Mouse (Mus musculus) intestine, embryonic 14.5 days (tissue): ENCODE results near the gene Gdpd2. TPM values are rescaled to one million over a fixed set of nuclear protein-coding genes. Genes with fewer than 3 reads are reported as not detected.

Experiments used
- ATAC-seq: fragments of 200-750 bp; cut with Nextera tagmentation; replicated peaks from 2 replicates; pipeline ENCODE4 v1.8.0; 2017; ENCODE audit warnings: low read depth, moderate number of reproducible peaks, moderate TSS enrichment, moderate library complexity; ENCODE audit not compliant: low FRiP score, low TSS enrichment
- DNase-seq: peaks from one replicate; pipeline ENCODE4 v3.0.0-alpha.2; 2018; ENCODE audit warnings: low spot score
- H3K27ac ChIP-seq: fragments of 300-500 bp; sonication (generic); 2 replicates; pipeline ENCODE4 v1.5.1; 2014; ENCODE audit warnings: low read depth, mild to moderate bottlenecking, control low read depth
- H3K27me3 ChIP-seq: fragments of 300-500 bp; sonication (generic); replicated peaks from 2 replicates; pipeline ENCODE4 v1.6.1; 2014; ENCODE audit warnings: low read length, control low read depth; ENCODE audit not compliant: control insufficient read depth, insufficient read depth
- H3K36me3 ChIP-seq: fragments of 300-500 bp; sonication (generic); 2 replicates; pipeline ENCODE4 v1.6.1; 2014; ENCODE audit warnings: low read length, control low read depth; ENCODE audit not compliant: control insufficient read depth, insufficient read depth
- H3K4me1 ChIP-seq: fragments of 300-500 bp; sonication (generic); replicated peaks from 2 replicates; pipeline ENCODE4 v1.6.1; 2014; ENCODE audit warnings: low read length, control low read depth, mixed read lengths; ENCODE audit not compliant: control insufficient read depth, insufficient read depth
- H3K4me2 ChIP-seq: fragments of 300-500 bp; sonication (generic); 2 replicates; pipeline ENCODE4 v1.6.1; 2014; ENCODE audit warnings: low read length
- H3K4me3 ChIP-seq: fragments of 300-500 bp; sonication (generic); 2 replicates; pipeline ENCODE4 v1.5.1; 2014; ENCODE audit warnings: low read depth, low read length, control low read depth, mixed read lengths
- H3K9ac ChIP-seq: fragments of 300-500 bp; sonication (generic); 2 replicates; pipeline ENCODE4 v1.6.1; 2014; ENCODE audit warnings: mild to moderate bottlenecking, low read length
- H3K9me3 ChIP-seq: fragments of 300-500 bp; sonication (generic); 2 replicates; pipeline ENCODE4 v1.6.1; 2016; ENCODE audit warnings: low read length, control low read depth; ENCODE audit not compliant: control insufficient read depth
- WGBS: fragments of 180-500 bp; shearing (Covaris S2); extraction: QIAGEN DNeasy Blood & Tissue Kit; methylation state at CpG from one replicate; pipeline ENCODE4 v1.1.7; 2014; 5-methylcytosine and 5-hydroxymethylcytosine counted together
- polyA plus RNA-seq: library from polyadenylated mRNA; unstranded; fragments of >200 nt; fragmentation: Nextera tagmentation; extraction: Ambion mirVana; gene quantifications from 2 replicates; pipeline ENCODE4 v1.2.1, GENCODE M21; 2014

Gdpd2 gene
- 0.16 and 0.31 TPM in 2 replicates for polyA plus RNA-seq

- no peaks in the 10 kb centered on the region for H3K9me3 ChIP-seq
- peaks cover 8% of the 10 kb centered on the region; the same call in 1 of the 2 replicates for H3K36me3 ChIP-seq
- no peaks in the 10 kb centered on the region for H3K4me1 ChIP-seq
- H3K27me3 ChIP-seq, result no peaks in the 10 kb centered on the region
- no peak within 1 kb of the TSS for H3K4me3 ChIP-seq
- no peak within 1 kb of the TSS for H3K27ac ChIP-seq
- ATAC-seq (peak; percentile 36; the same call in 1 of the 2 replicates), DNase-seq (peak; percentile 56)
- WGBS, result 20% methylated on average over 8 of the region's 8 CpGs
- H3K9ac ChIP-seq, result no peak within 1 kb of the TSS
- peak within 1 kb of the TSS; percentile 26 for H3K4me2 ChIP-seq
These were observed at the start of gene Gdpd2 for GRCm38 (mm10) chrX:100729665-100730188. Gdpd2 (plus strand) TSS chrX:100729873.

GRCm38 (mm10) chrX:100686527-100686926, 43.1 kb upstream of the Gdpd2 start:
- no peak for DNase-seq
- WGBS, result 55% methylated on average over 3 of the region's 3 CpGs
- ATAC-seq, result no peak

GRCm38 (mm10) chrX:100687360-100688032, 42.2 kb upstream of the Gdpd2 start:
- WGBS, result 88% methylated on average over 6 of the region's 6 CpGs
- Histone ChIP-seq H3K4me2 (no peak overlapping the region), H3K9me3 (no peaks in the 10 kb centered on the region), H3K27ac (no peak overlapping the region), H3K9ac (no peak overlapping the region), H3K27me3 (no peaks in the 10 kb centered on the region), H3K36me3 (peaks cover 17% of the 10 kb centered on the region), H3K4me1 (no peaks in the 10 kb centered on the region), H3K4me3 (no peak overlapping the region)
- ATAC-seq (no peak), DNase-seq (no peak)

More at GRCm38 (mm10) chrX:100686527-100686926, 43.1 kb upstream of the Gdpd2 start:
- Histone ChIP-seq H3K9me3 (no peaks in the 10 kb centered on the region), H3K4me3 (no peak overlapping the region), H3K27ac (no peak overlapping the region), H3K4me1 (no peaks in the 10 kb centered on the region), H3K27me3 (no peaks in the 10 kb centered on the region), H3K9ac (no peak overlapping the region), H3K36me3 (peaks cover 13% of the 10 kb centered on the region), H3K4me2 (no peak overlapping the region)

- no peaks in the 10 kb centered on the region for H3K9me3 ChIP-seq
- no peak overlapping the region for H3K9ac ChIP-seq
- no peak overlapping the region for H3K27ac ChIP-seq
- H3K4me2 ChIP-seq, result no peak overlapping the region
- no peak for DNase-seq
- H3K4me3 ChIP-seq, result no peak overlapping the region
- WGBS, result 83% methylated on average over 5 of the region's 5 CpGs
- no peaks in the 10 kb centered on the region for H3K27me3 ChIP-seq
- H3K4me1 ChIP-seq, result no peaks in the 10 kb centered on the region
- H3K36me3 ChIP-seq, result peaks cover 21% of the 10 kb centered on the region
- ATAC-seq, result no peak
These were observed 41.7 kb upstream of the Gdpd2 start for GRCm38 (mm10) chrX:100688033-100688370.

- Histone ChIP-seq H3K4me3 (no peak overlapping the region), H3K9me3 (no peaks in the 10 kb centered on the region), H3K27me3 (no peaks in the 10 kb centered on the region), H3K4me1 (no peaks in the 10 kb centered on the region), H3K9ac (no peak overlapping the region), H3K4me2 (no peak overlapping the region), H3K36me3 (peaks cover 41% of the 10 kb centered on the region), H3K27ac (no peak overlapping the region)
- DNase-seq (no peak), ATAC-seq (no peak)
- WGBS, result 96% methylated on average over 4 of the region's 4 CpGs
These were observed 32.9 kb upstream of the Gdpd2 start for GRCm38 (mm10) chrX:100696776-100697175.

GRCm38 (mm10) chrX:100708032-100708431, 21.6 kb upstream of the Gdpd2 start:
- no peak for DNase-seq
- Histone ChIP-seq H3K27me3 (no peaks in the 10 kb centered on the region), H3K9me3 (no peaks in the 10 kb centered on the region), H3K36me3 (peaks cover 26% of the 10 kb centered on the region), H3K4me2 (no peak overlapping the region), H3K4me3 (no peak overlapping the region), H3K9ac (no peak overlapping the region), H3K27ac (no peak overlapping the region), H3K4me1 (no peaks in the 10 kb centered on the region)
- no peak for ATAC-seq
- WGBS, result 91% methylated on average over 6 of the region's 6 CpGs

- Histone ChIP-seq H3K27ac (no peak overlapping the region), H3K36me3 (peaks cover 57% of the 10 kb centered on the region), H3K4me1 (no peaks in the 10 kb centered on the region), H3K4me2 (no peak overlapping the region), H3K9me3 (no peaks in the 10 kb centered on the region), H3K27me3 (no peaks in the 10 kb centered on the region), H3K9ac (no peak overlapping the region), H3K4me3 (no peak overlapping the region)
- 93% methylated on average over 6 of the region's 6 CpGs for WGBS
- ATAC-seq (no peak), DNase-seq (no peak)
These were observed 13.5 kb upstream of the Gdpd2 start for GRCm38 (mm10) chrX:100716173-100716572.

- no peak for ATAC-seq
- no peak for DNase-seq
- H3K4me1 ChIP-seq, result no peaks in the 10 kb centered on the region
- H3K4me2 ChIP-seq, result no peak overlapping the region
- H3K9ac ChIP-seq, result no peak overlapping the region
- peaks cover 12% of the 10 kb centered on the region; the same call in 1 of the 2 replicates for H3K36me3 ChIP-seq
- no peak overlapping the region for H3K27ac ChIP-seq
- H3K4me3 ChIP-seq, result no peak overlapping the region
- no peaks in the 10 kb centered on the region for H3K9me3 ChIP-seq
- WGBS, result 27% methylated on average over 1 of the region's 1 CpGs
- H3K27me3 ChIP-seq, result no peaks in the 10 kb centered on the region
These were observed 726 bp upstream of the Gdpd2 start for GRCm38 (mm10) chrX:100728947-100729346.

- H3K4me1 ChIP-seq, result no peaks in the 10 kb centered on the region
- no peaks in the 10 kb centered on the region for H3K27me3 ChIP-seq
- no peak for DNase-seq
- peaks cover 7% of the 10 kb centered on the region; the same call in 1 of the 2 replicates for H3K36me3 ChIP-seq
- ATAC-seq, result peak; percentile 43; the same call in 1 of the 2 replicates
- H3K27ac ChIP-seq, result no peak overlapping the region
- no peak overlapping the region for H3K9ac ChIP-seq
- no peak overlapping the region for H3K4me3 ChIP-seq
- peak overlapping the region; percentile 26 for H3K4me2 ChIP-seq
- WGBS, result 28% methylated on average over 8 of the region's 8 CpGs
- no peaks in the 10 kb centered on the region for H3K9me3 ChIP-seq
These were observed 593 bp downstream of the Gdpd2 start for GRCm38 (mm10) chrX:100730266-100730665.
